Mouse (Mus musculus) limb, embryonic 12.5 days (tissue): ENCODE measurements at regions not wholly inside any gene's neighbourhood (a gene's known extent, or its start where the extent isn't known, plus 50 kb on each side); places are given as distances from the start of the nearest gene placed in this dataset.

ENCODE experiments used
- ATAC-seq: fragments of 200-750 bp; cut with Nextera tagmentation; 2 replicates; pipeline ENCODE4 v1.8.0; 2017; ENCODE audit warnings: low read depth, moderate TSS enrichment; ENCODE audit not compliant: insufficient number of reproducible peaks, insufficient read depth, low FRiP score, low TSS enrichment
- H3K27ac ChIP-seq: fragments of 300-500 bp; sonication (generic); 2 replicates; pipeline ENCODE4 v1.5.1; 2016; ENCODE audit warnings: mild to moderate bottlenecking, moderate library complexity
- H3K27me3 ChIP-seq: fragments of 300-500 bp; sonication (generic); 2 replicates; pipeline ENCODE4 v1.6.1; 2016; ENCODE audit warnings: mild to moderate bottlenecking, moderate library complexity
- H3K36me3 ChIP-seq: fragments of 300-500 bp; sonication (generic); 2 replicates; pipeline ENCODE4 v1.6.1; 2016; ENCODE audit warnings: mild to moderate bottlenecking, moderate library complexity
- H3K4me1 ChIP-seq: fragments of 300-500 bp; sonication (generic); replicated peaks from 2 replicates; pipeline ENCODE4 v1.6.1; 2016
- H3K4me2 ChIP-seq: fragments of 300-500 bp; sonication (generic); 2 replicates; pipeline ENCODE4 v1.6.1; 2016; ENCODE audit warnings: mild to moderate bottlenecking, moderate library complexity
- H3K4me3 ChIP-seq: fragments of 300-500 bp; sonication (generic); replicated peaks from 2 replicates; pipeline ENCODE4 v1.5.1; 2016; ENCODE audit warnings: mild to moderate bottlenecking
- H3K9ac ChIP-seq: fragments of 300-500 bp; sonication (generic); replicated peaks from 2 replicates; pipeline ENCODE4 v1.6.1; 2016; ENCODE audit warnings: mild to moderate bottlenecking, moderate library complexity
- H3K9me3 ChIP-seq: fragments of 300-500 bp; sonication (generic); 2 replicates; pipeline ENCODE4 v1.6.1; 2016; ENCODE audit warnings: mild to moderate bottlenecking, moderate library complexity
- WGBS: fragments of 180-500 bp; shearing (Covaris S2); methylation state at CpG from one replicate; pipeline ENCODE4 v1.1.7; 2016; 5-methylcytosine and 5-hydroxymethylcytosine counted together

- no peaks in the 10 kb centered on the region for H3K4me1 ChIP-seq
- H3K27ac ChIP-seq: no peak overlapping the region
- no peak overlapping the region for H3K4me3 ChIP-seq
- no peak overlapping the region for H3K4me2 ChIP-seq
- no peaks in the 10 kb centered on the region for H3K36me3 ChIP-seq
- no peak overlapping the region for H3K9ac ChIP-seq
- no peaks in the 10 kb centered on the region for H3K9me3 ChIP-seq
- ATAC-seq: no peak
- WGBS: 88% methylated on average over 5 of the region's 5 CpGs
- no peaks in the 10 kb centered on the region for H3K27me3 ChIP-seq
Measured at GRCm38 (mm10) chr10:19066821-19067350, 51.4 kb upstream of the Tnfaip3 start.
